Mouse (Mus musculus) ES-Bruce4 (cell line): ENCODE results near the gene Msh6.

Source experiments
- CTCF ChIP-seq: IDR thresholded peaks from one replicate; pipeline ENCODE4 v1.8.1; 2011; ENCODE audit warnings: low read depth, low read length
- EP300 ChIP-seq: IDR thresholded peaks from 2 replicates; pipeline ENCODE4 v1.6.1; 2011; ENCODE audit warnings: low read depth, low read length; ENCODE audit not compliant: insufficient read depth
- POLR2A ChIP-seq: IDR thresholded peaks from one replicate; pipeline ENCODE4 v1.8.1; 2011; ENCODE audit warnings: low read length; ENCODE audit not compliant: insufficient read depth

- TF ChIP-seq CTCF = no peak
- TF ChIP-seq POLR2A = peak; percentile 92
- no peak; the same call in 1 of the 2 replicates for TF ChIP-seq EP300
These were observed at the start of gene Msh6 for GRCm38 (mm10) chr17:87974629-87975228.
